Mouse (Mus musculus): ENCODE results near the gene Heyl.
"Not testable (repeated sequence)": the region's sequence is repeated elsewhere in the genome, so short reads cannot be mapped to it uniquely, and the experiment has no call there.

Gene Heyl

GRCm38 (mm10) chr4:123235835-123236430 lies 2.6 kb downstream of the Heyl start:
- no peak for DNase-seq

- no peak for DNase-seq
Observed at GRCm38 (mm10) chr4:123236431-123237031, 3.2 kb downstream of the Heyl start.

- no peak for DNase-seq
Observed at GRCm38 (mm10) chr4:123237386-123238266, 4.3 kb downstream of the Heyl start.

GRCm38 (mm10) chr4:123239361-123240203 lies 6.2 kb downstream of the Heyl start:
- DNase-seq = no peak

- DNase-seq = no peak
Observed at GRCm38 (mm10) chr4:123246221-123246620, 12.9 kb downstream of the Heyl start.

DNA sequence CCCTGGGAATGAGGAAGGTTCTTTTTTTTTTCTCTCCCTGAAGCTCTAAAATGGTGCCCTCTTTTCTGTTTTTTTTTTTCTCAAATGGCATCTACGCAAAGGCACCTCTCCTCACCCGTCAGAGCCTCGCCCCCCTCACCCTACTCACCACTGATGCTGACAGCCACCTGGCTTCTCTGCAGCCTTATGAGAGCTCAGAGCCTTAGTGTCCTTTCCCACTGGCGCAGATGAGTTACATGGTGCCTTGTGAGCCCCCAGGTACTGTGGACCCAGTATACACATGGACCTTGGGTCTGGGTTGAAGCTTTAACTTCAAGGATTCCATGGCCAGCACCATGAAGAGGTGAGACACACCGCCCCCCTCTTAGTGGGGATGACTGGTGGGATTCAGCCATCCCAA lies 13.3 kb downstream of the Heyl start:
- DNase-seq = no peak

DNA sequence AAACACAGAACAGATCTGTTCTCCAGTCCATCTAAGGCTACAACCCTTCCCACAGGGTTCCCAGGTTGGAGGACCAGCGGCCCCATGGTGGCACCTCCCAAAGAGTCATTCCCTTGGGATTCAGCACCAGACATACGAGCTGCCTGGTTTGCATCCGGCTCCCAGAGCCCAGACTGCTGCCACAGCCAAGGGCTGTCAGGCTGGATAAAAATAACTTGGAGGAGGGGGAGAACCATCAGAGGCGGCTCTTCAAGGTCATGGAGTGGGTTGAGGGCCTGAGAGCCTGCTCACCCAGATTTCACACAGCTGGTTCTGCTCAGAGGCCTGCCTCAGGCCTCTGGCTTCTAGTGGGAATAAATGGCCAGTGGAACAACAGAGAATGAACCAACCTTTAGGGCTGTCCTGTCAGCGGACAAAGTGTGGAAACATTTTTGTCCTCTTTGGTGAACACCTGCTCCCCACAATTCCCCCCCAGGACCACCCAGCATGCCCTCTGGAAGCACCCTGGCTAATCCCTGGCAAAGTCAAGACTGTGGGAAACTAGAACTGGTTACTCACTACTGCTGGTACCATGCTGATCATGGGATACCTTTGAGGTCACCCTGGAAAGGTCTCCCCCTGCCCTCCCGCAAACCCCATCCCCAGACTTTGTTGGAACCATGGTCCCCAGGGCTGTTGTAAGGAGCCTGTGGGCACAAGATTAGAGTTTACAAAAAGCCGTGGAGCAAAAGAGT lies 14.0 kb downstream of the Heyl start:
- DNase-seq = no peak

GRCm38 (mm10) chr4:123248971-123249567 lies 15.7 kb downstream of the Heyl start:
- DNase-seq = peak; percentile 72

GRCm38 (mm10) chr4:123252214-123252613 lies 18.9 kb downstream of the Heyl start:
- DNase-seq = peak; percentile 11

DNA sequence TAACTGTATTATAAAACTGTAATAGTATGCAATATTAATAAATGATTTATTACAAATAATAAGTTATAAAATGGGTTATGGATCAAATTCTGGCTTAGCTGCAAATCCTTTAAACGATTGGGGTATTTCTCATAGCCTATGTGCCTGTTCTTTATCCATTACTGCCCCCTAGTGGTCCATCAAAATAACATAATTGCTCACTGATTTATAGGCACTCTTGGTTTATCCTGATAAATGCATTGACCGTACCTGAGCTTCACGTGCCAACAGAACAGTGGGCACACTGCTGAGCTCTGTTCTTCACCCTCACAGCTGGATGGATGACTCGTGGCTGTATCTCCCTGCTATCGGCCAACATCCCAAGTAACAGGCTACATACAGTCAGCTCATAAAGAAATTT lies 21.3 kb downstream of the Heyl start:
- peak; percentile 37 for DNase-seq

DNA sequence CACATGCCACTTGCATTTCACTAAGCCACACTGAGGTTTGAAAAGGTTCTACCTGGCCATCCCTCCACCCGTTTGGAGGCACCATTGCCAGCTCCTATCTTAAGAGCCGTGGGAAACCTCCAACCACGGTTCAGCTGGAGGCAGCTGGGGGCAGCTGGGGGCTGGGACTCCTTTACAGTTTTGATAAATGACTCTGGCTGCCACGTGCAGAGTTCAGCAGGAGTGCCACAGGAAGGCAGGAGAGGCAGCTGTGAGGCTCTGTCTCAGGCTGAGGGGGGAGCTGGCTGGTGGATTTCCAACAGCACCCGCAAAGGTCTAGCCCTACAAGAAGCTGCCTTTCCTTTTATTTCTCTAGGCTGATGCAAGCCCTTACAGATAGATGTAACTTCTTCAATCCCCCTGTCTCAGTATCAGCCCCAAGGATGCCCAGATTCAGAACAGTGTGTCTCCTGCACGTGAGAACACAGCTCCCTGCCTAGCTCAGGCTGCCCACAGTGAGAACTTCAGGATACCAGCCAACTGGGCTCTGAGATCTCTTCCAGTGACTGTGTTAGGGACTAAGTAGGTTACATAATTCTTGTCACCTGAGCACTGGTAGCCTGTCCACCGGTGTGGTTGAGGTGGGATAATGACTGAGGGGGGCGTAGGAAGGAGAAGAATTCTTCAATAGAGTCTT lies 26.9 kb downstream of the Heyl start:
- DNase-seq = no peak

- DNase-seq = no peak
Observed at GRCm38 (mm10) chr4:123261721-123262401, 28.5 kb downstream of the Heyl start, which contains the start of gene Pabpc4. Pabpc4 (plus strand) TSS chr4:123262351.

GRCm38 (mm10) chr4:123271063-123271462 lies 37.7 kb downstream of the Heyl start:
- no peak for DNase-seq

GRCm38 (mm10) chr4:123280117-123280516 lies 46.8 kb downstream of the Heyl start:
- DNase-seq = no peak

DNA sequence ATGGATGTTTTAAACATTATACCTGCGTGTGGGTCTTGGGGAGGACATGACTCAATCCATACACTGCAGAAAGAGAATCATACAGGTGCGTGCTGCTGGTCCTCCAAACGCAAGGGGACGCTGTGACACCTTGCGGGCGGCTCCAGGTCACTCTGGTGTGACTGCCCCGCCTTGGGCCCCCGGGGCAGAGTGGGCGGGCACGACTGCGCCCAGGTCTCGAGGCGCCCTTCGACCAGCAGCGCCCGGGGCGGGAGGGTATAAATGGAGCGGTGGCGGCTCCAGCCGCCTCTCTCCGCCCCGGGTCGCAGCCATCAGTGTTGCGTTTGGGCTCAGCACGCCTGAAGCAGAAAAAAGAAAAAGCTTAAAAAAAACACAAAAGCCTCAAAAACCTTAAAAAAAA lies 49.1 kb downstream of the Heyl start:
- DNase-seq = peak; percentile 87

GRCm38 (mm10) chr4:123282915-123283674 lies 49.7 kb downstream of the Heyl start:
- not testable (repeated sequence) for DNase-seq

DNA sequence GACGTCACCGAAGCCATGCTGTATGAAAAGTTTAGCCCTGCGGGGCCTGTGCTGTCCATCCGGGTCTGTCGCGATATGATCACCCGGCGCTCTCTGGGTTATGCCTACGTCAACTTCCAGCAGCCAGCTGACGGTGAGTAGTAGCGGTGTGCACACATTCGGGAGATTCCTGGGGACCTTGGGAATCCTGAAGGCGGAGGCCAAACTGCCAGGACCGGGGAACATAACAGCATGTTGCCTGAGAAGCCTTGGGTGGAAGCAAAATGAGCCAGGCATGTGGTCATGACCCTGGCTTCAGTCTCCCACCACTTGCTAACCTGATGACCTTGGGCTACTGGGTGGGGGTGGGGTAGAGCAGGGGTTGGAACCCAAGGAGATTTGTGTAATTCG lies 50.3 kb downstream of the Heyl start:
- DNase-seq = not testable (repeated sequence)

GRCm38 (mm10) chr4:123284731-123285624 lies 51.6 kb downstream of the Heyl start:
- DNase-seq = no peak

GRCm38 (mm10) chr4:123286790-123287189 lies 53.4 kb downstream of the Heyl start:
- no peak for DNase-seq

Measured in cerebellum, adult 8-10 months (tissue).